Mouse (Mus musculus) ES-E14 (cell line): ENCODE results near the gene Slc28a1.

Experiments used
- HCFC1 ChIP-seq: IDR thresholded peaks from 2 replicates; pipeline ENCODE4 v1.6.1; 2012; ENCODE audit warnings: low read length, inconsistent platforms, borderline replicate concordance; ENCODE audit not compliant: insufficient read depth
- ZNF384 ChIP-seq: IDR thresholded peaks from 2 replicates; pipeline ENCODE4 v1.6.1; 2012; ENCODE audit warnings: low read depth, low read length, inconsistent platforms

DNA sequence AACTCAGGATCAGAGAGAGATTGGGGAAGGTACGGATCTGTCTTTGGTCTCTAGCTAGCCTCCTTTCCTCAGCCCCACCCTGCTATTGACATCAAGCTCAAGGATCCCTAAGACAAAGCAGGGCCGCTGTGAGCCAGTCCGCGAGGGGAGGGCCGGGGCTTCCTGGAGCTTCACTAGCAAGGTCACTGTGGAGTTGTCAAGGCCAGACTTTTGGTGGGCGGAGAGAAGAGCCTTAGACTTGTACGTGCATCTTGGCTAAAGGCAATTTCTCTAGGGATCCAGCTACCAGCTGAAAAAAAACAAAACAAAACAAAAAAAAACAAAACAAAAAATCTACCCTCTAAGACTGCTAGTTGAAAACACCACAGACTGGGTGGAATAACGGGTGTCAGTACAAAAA is 97.2 kb downstream of the Slc28a1 start:
- TF ChIP-seq HCFC1 = no peak
- no peak for TF ChIP-seq ZNF384
